Mouse (Mus musculus) G1E (cell line): ENCODE measurements around the gene Fbxw11.

ENCODE experiments used
- CTCF ChIP-seq: IDR thresholded peaks from 2 replicates; pipeline ENCODE4 v1.5.1; 2012; ENCODE audit warnings: low read depth, low read length, inconsistent platforms, mixed read lengths
- GATA1 ChIP-seq: IDR thresholded peaks from 2 replicates; pipeline ENCODE4 v1.6.1; 2012; ENCODE audit warnings: borderline replicate concordance, low read length, inconsistent platforms, mixed read lengths
- GATA2 ChIP-seq: IDR thresholded peaks from 2 replicates; pipeline ENCODE4 v1.6.1; 2012; ENCODE audit warnings: low read depth, low read length, inconsistent platforms, borderline replicate concordance
- POLR2AphosphoS5 ChIP-seq: IDR thresholded peaks from 2 replicates; pipeline ENCODE4 v1.6.1; 2012; ENCODE audit warnings: low read depth, low read length, inconsistent platforms; ENCODE audit not compliant: insufficient replicate concordance
- TAL1 ChIP-seq: conservative IDR thresholded peaks from 2 replicates; pipeline ENCODE4 v1.6.1; 2012; ENCODE audit warnings: low read depth, low read length, inconsistent platforms, mixed read lengths

GRCm38 (mm10) chr11:32682335-32683102, 40.0 kb downstream of the Fbxw11 start:
- TF ChIP-seq CTCF (no peak), GATA1 (no peak), POLR2AphosphoS5 (no peak), GATA2 (no peak), TAL1 (no peak)
